Mouse (Mus musculus): ENCODE measurements around the gene Zfp950. TPM values are rescaled to one million over a fixed set of nuclear protein-coding genes. Genes with fewer than 3 reads are reported as not detected.
"Not testable (repeated sequence)": the region's sequence is repeated elsewhere in the genome, so short reads cannot be mapped to it uniquely, and the experiment has no call there.

Zfp950 gene
- polyA plus RNA-seq (2014; fragmentation: Nextera tagmentation; extraction: Ambion mirVana): 28.2 and 29.2 TPM in 2 replicates

DNA sequence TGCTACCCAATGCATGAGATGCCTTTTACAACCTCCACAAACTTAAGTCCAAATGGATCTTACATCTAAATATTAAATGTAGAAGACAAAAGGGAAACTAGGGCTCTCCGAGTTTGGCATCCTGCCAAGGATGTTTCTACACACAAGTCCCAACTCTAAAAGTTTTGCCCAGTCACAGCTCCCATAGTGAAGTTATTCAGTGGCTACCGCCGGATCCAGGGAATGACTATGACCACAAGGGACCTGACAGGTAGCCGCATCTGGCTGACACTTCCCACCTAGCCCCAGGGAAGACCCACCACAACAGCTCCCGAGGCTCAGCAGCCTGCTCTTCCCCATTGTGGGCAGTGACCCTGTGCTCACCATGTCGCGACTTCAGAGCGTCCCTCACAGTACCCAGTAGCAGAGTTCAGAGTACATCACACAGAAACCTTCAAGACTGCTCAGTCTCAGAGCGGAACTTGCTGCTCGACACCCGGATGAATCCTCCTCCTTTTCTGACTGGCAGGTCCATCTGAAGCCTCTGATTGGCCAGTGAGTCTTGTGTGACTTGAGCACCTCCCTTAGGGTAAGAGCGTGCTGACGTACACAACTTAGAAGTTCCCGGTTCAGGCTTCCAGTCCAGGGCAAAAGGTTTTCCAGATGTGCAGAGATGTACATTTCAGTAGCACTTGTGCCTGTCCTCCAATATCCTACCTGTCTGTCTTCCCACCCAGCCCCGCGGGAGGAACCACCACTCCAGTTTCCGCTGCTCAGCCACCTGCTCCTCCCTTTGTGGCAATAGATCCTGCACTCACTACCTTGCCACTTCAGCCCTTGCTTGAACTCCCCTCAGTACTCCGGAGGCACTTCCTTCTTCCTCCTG is at the start of gene Zfp950:
Gene Zfp950 (minus strand): TSS at position 499 of the 865 bp plus-strand sequence.
- Histone ChIP-seq H3K27me3 (ENCODE audit: control insufficient read depth, insufficient read depth, low read length) (no peaks in the 10 kb centered on the region), H3K27ac (replicated peaks; ENCODE audit: low read depth, low read length) (no peak within 1 kb of the TSS), H3K4me2 (ENCODE audit: low read depth, severe bottlenecking) (peak within 1 kb of the TSS; percentile 79), H3K9ac (ENCODE audit: low read length) (peak within 1 kb of the TSS; percentile 77), H3K9me3 (ENCODE audit: control insufficient read depth, low read length) (no peaks in the 10 kb centered on the region), H3K36me3 (ENCODE audit: control insufficient read depth, insufficient read depth, low read length) (no peaks in the 10 kb centered on the region), H3K4me3 (ENCODE audit: low read depth, low read length) (peak within 1 kb of the TSS; percentile 78), H3K4me1 (ENCODE audit: control insufficient read depth, insufficient read depth, low read length) (peaks cover 3% of the 10 kb centered on the region; the same call in 1 of the 2 replicates)
- ATAC-seq (ENCODE audit: insufficient number of reproducible peaks, low FRiP score, low TSS enrichment, low read depth) (peak; percentile 98), DNase-seq (ENCODE audit: low spot score) (peak; percentile 80)
- 2% methylated on average over 18 of the region's 18 CpGs for WGBS

GRCm38 (mm10) chr19:61183590-61183989 is 43.0 kb upstream of the Zfp950 start, which contains the start of gene Gm6020:
Gm6020 (plus strand) TSS chr19:61183890.
- not testable (repeated sequence) for DNase-seq (ENCODE audit: low spot score); H3K27ac ChIP-seq (replicated peaks; ENCODE audit: low read depth, low read length); H3K27me3 ChIP-seq (ENCODE audit: control insufficient read depth, insufficient read depth, low read length); H3K4me2 ChIP-seq (ENCODE audit: low read depth, severe bottlenecking); H3K9me3 ChIP-seq (ENCODE audit: control insufficient read depth, low read length); H3K4me1 ChIP-seq (ENCODE audit: control insufficient read depth, insufficient read depth, low read length); H3K36me3 ChIP-seq (ENCODE audit: control insufficient read depth, insufficient read depth, low read length); ATAC-seq (ENCODE audit: insufficient number of reproducible peaks, low FRiP score, low TSS enrichment, low read depth); H3K9ac ChIP-seq (ENCODE audit: low read length); H3K4me3 ChIP-seq (ENCODE audit: low read depth, low read length)
- 83% methylated on average over 2 of the region's 2 CpGs for WGBS

GRCm38 (mm10) chr19:61175756-61176324 is 35.2 kb upstream of the Zfp950 start, which contains the start of gene Gm7102:
Gm7102 (minus strand) TSS chr19:61176309.
- no peak for ATAC-seq (ENCODE audit: insufficient number of reproducible peaks, low FRiP score, low TSS enrichment, low read depth)
- Histone ChIP-seq H3K27ac (replicated peaks; ENCODE audit: low read depth, low read length) (no peak within 1 kb of the TSS), H3K36me3 (ENCODE audit: control insufficient read depth, insufficient read depth, low read length) (no peaks in the 10 kb centered on the region), H3K4me3 (ENCODE audit: low read depth, low read length) (peak within 1 kb of the TSS; percentile 24; the same call in 1 of the 2 replicates), H3K9me3 (ENCODE audit: control insufficient read depth, low read length) (no peaks in the 10 kb centered on the region), H3K4me2 (ENCODE audit: low read depth, severe bottlenecking) (peak within 1 kb of the TSS; percentile 46), H3K4me1 (ENCODE audit: control insufficient read depth, insufficient read depth, low read length) (no peaks in the 10 kb centered on the region), H3K27me3 (ENCODE audit: control insufficient read depth, insufficient read depth, low read length) (no peaks in the 10 kb centered on the region), H3K9ac (ENCODE audit: low read length) (peak within 1 kb of the TSS; percentile 47)
- 20% methylated on average over 39 of the region's 39 CpGs for WGBS
- peak; percentile 34 for DNase-seq (ENCODE audit: low spot score)

- ATAC-seq (ENCODE audit: insufficient number of reproducible peaks, low FRiP score, low TSS enrichment, low read depth) (no peak), DNase-seq (ENCODE audit: low spot score) (peak; percentile 38)
- WGBS: 8% methylated on average over 27 of the region's 27 CpGs
- no peak overlapping the region for H3K27ac ChIP-seq (replicated peaks; ENCODE audit: low read depth, low read length)
- H3K4me3 ChIP-seq (ENCODE audit: low read depth, low read length): peak overlapping the region; percentile 24
- no peaks in the 10 kb centered on the region for H3K36me3 ChIP-seq (ENCODE audit: control insufficient read depth, insufficient read depth, low read length)
- no peaks in the 10 kb centered on the region for H3K4me1 ChIP-seq (ENCODE audit: control insufficient read depth, insufficient read depth, low read length)
- H3K9ac ChIP-seq (ENCODE audit: low read length): 0 out of 2 replicates have a peak overlapping the region, but pooled peaks have one; percentile 23
- no peaks in the 10 kb centered on the region for H3K9me3 ChIP-seq (ENCODE audit: control insufficient read depth, low read length)
- H3K27me3 ChIP-seq (ENCODE audit: control insufficient read depth, insufficient read depth, low read length): 0 out of 2 replicates have a peak, but pooled peaks cover 2% of the 10 kb centered on the region
- peak overlapping the region; percentile 65 for H3K4me2 ChIP-seq (ENCODE audit: low read depth, severe bottlenecking)
Observed at GRCm38 (mm10) chr19:61151701-61152420, 11.2 kb upstream of the Zfp950 start.

- H3K27me3 ChIP-seq (ENCODE audit: control insufficient read depth, insufficient read depth, low read length): 0 out of 2 replicates have a peak, but pooled peaks cover 2% of the 10 kb centered on the region
- DNase-seq (ENCODE audit: low spot score) (peak; percentile 53), ATAC-seq (ENCODE audit: insufficient number of reproducible peaks, low FRiP score, low TSS enrichment, low read depth) (no peak)
- H3K4me1 ChIP-seq (ENCODE audit: control insufficient read depth, insufficient read depth, low read length): no peaks in the 10 kb centered on the region
- WGBS: 5% methylated on average over 8 of the region's 8 CpGs
- peak overlapping the region; percentile 24 for H3K4me3 ChIP-seq (ENCODE audit: low read depth, low read length)
- no peaks in the 10 kb centered on the region for H3K9me3 ChIP-seq (ENCODE audit: control insufficient read depth, low read length)
- H3K4me2 ChIP-seq (ENCODE audit: low read depth, severe bottlenecking): peak overlapping the region; percentile 65
- H3K27ac ChIP-seq (replicated peaks; ENCODE audit: low read depth, low read length): no peak overlapping the region
- no peaks in the 10 kb centered on the region for H3K36me3 ChIP-seq (ENCODE audit: control insufficient read depth, insufficient read depth, low read length)
- H3K9ac ChIP-seq (ENCODE audit: low read length): no peak overlapping the region
Observed at GRCm38 (mm10) chr19:61151372-61151700, 10.7 kb upstream of the Zfp950 start.

- DNase-seq (ENCODE audit: low spot score) (no peak), ATAC-seq (ENCODE audit: insufficient number of reproducible peaks, low FRiP score, low TSS enrichment, low read depth) (no peak)
- 21% methylated on average over 4 of the region's 4 CpGs for WGBS
Observed at GRCm38 (mm10) chr19:61141299-61141698, 659 bp upstream of the Zfp950 start.

GRCm38 (mm10) chr19:61138655-61139054 is 2.0 kb downstream of the Zfp950 start:
- no peak overlapping the region for H3K27ac ChIP-seq (replicated peaks; ENCODE audit: low read depth, low read length)
- H3K27me3 ChIP-seq (ENCODE audit: control insufficient read depth, insufficient read depth, low read length): no peaks in the 10 kb centered on the region
- no peak for DNase-seq (ENCODE audit: low spot score)
- no peaks in the 10 kb centered on the region for H3K9me3 ChIP-seq (ENCODE audit: control insufficient read depth, low read length)
- H3K9ac ChIP-seq (ENCODE audit: low read length): no peak overlapping the region
- H3K36me3 ChIP-seq (ENCODE audit: control insufficient read depth, insufficient read depth, low read length): no peaks in the 10 kb centered on the region
- no peak overlapping the region for H3K4me3 ChIP-seq (ENCODE audit: low read depth, low read length)
- H3K4me2 ChIP-seq (ENCODE audit: low read depth, severe bottlenecking): no peak overlapping the region
- H3K4me1 ChIP-seq (ENCODE audit: control insufficient read depth, insufficient read depth, low read length): peaks cover 3% of the 10 kb centered on the region; the same call in 1 of the 2 replicates
- no peak for ATAC-seq (ENCODE audit: insufficient number of reproducible peaks, low FRiP score, low TSS enrichment, low read depth)

More at GRCm38 (mm10) chr19:61141299-61141698, 659 bp upstream of the Zfp950 start:
- no peaks in the 10 kb centered on the region for H3K27me3 ChIP-seq (ENCODE audit: control insufficient read depth, insufficient read depth, low read length)
- H3K9ac ChIP-seq (ENCODE audit: low read length): no peak overlapping the region
- H3K9me3 ChIP-seq (ENCODE audit: control insufficient read depth, low read length): no peaks in the 10 kb centered on the region
- H3K4me3 ChIP-seq (ENCODE audit: low read depth, low read length): peak overlapping the region; percentile 78; the same call in 1 of the 2 replicates
- no peak overlapping the region for H3K27ac ChIP-seq (replicated peaks; ENCODE audit: low read depth, low read length)
- peaks cover 3% of the 10 kb centered on the region; the same call in 1 of the 2 replicates for H3K4me1 ChIP-seq (ENCODE audit: control insufficient read depth, insufficient read depth, low read length)
- H3K36me3 ChIP-seq (ENCODE audit: control insufficient read depth, insufficient read depth, low read length): no peaks in the 10 kb centered on the region
- peak overlapping the region; percentile 79 for H3K4me2 ChIP-seq (ENCODE audit: low read depth, severe bottlenecking)

GRCm38 (mm10) chr19:61131096-61131495 is 9.5 kb downstream of the Zfp950 start:
- H3K9me3 ChIP-seq (ENCODE audit: control insufficient read depth, low read length): no peaks in the 10 kb centered on the region
- DNase-seq (ENCODE audit: low spot score) (no peak), ATAC-seq (ENCODE audit: insufficient number of reproducible peaks, low FRiP score, low TSS enrichment, low read depth) (no peak)
- no peak overlapping the region for H3K4me2 ChIP-seq (ENCODE audit: low read depth, severe bottlenecking)
- H3K4me3 ChIP-seq (ENCODE audit: low read depth, low read length): no peak overlapping the region
- no peak overlapping the region for H3K9ac ChIP-seq (ENCODE audit: low read length)
- no peak overlapping the region for H3K27ac ChIP-seq (replicated peaks; ENCODE audit: low read depth, low read length)
- H3K4me1 ChIP-seq (ENCODE audit: control insufficient read depth, insufficient read depth, low read length): no peaks in the 10 kb centered on the region
- no peaks in the 10 kb centered on the region for H3K27me3 ChIP-seq (ENCODE audit: control insufficient read depth, insufficient read depth, low read length)
- H3K36me3 ChIP-seq (ENCODE audit: control insufficient read depth, insufficient read depth, low read length): no peaks in the 10 kb centered on the region
- WGBS: 88% methylated on average over 10 of the region's 10 CpGs

Data from limb, embryonic 11.5 days (tissue).